Mouse (Mus musculus): Measurements from ENCODE around the gene Rgs9bp.
A peak's percentile ranks its signal among the peaks of the same experiment; 100 is the strongest.
"Not testable (repeated sequence)": the region's sequence is repeated elsewhere in the genome, so short reads cannot be mapped to it uniquely, and the experiment has no call there.

Gene Rgs9bp

GRCm38 (mm10) chr7:35583476-35584025 is 1.8 kb downstream of the Rgs9bp start:
- no peak for DNase-seq (ENCODE audit: low read depth, low spot score)

DNA sequence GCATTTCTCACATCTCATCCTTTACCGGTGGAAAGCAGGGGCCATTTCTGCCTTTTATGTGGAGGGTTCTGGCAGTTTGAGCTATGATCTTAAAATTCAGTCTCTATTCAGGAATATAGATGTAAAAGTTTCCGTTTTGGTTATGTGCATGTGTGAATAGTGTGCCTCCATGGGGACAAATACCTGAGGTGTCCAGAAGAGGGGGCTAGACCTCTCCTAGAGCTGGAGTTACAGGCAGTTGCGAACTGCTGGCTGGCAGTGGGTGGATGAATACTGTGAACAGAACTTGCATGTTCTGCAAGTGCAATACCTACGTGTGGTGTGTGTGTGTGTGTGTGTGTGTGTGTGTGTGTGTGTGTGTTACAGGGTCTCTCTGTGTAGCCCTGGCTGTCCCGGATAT is 2.7 kb downstream of the Rgs9bp start:
- DNase-seq (ENCODE audit: low read depth, low spot score) = no peak

- DNase-seq (ENCODE audit: low read depth, low spot score) = no peak
Observed at GRCm38 (mm10) chr7:35579849-35580248, 5.5 kb downstream of the Rgs9bp start.

DNA sequence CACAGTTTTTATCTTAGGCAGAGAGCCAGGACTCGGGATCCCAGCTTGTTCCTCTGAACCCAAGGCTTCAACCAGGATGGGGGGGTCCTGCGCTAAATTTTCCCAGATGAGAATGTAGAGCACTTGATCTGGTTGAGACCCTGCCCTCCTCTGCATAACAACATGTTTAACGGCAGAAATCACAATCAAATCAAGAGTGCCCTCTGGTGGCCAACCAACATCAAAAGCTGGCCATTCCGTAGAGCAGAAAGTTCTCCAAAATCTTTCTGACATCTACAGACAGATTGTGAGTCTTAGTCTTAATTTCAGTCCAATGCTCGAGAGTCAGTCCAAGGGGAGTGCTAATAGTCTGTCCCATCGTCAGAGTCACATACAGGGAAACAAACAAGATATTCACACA is 14.5 kb downstream of the Rgs9bp start:
- DNase-seq (ENCODE audit: low read depth, low spot score) = not testable (repeated sequence)

DNA sequence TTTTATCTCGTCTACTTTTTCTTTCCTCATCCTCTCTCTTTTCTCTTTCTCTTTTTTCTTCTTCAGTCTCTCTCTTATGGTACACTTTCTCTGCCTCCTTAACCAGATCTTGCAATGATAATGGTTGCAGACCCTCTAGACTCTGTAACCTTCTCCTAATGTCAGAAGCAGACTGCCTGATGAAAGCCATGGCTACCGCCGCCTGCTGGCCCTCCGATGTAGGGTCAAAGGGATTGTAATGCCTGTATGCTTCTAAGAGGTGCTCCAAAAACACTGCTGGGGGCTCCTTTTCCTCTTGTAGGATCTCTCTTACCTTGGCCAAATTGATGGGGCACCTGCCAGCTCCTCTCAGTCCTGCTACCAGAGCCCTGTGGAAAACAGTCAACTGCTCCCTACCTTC is 15.7 kb downstream of the Rgs9bp start:
- DNase-seq (ENCODE audit: low read depth, low spot score) = not testable (repeated sequence)

DNA sequence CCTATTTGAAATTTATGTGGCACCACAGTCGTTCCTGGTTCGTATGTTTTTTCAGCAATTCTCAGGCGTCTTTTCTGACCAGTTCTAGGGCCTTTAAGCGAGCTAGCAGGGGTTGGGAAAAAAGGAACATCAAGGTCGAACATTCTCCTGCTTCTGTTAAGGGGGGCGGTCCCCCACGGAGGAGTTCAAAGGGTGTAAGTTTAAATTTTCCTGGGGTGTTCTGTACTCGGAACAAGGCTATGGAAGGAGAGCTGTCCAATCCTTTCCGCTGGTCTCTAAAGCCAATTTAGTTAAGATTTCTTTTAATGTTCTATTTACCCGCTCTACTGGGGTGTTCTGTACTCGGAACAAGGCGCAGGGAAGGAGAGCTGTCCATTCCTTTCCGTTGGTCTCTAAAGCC is 19.4 kb downstream of the Rgs9bp start:
- DNase-seq (ENCODE audit: low read depth, low spot score) = not testable (repeated sequence)

DNA sequence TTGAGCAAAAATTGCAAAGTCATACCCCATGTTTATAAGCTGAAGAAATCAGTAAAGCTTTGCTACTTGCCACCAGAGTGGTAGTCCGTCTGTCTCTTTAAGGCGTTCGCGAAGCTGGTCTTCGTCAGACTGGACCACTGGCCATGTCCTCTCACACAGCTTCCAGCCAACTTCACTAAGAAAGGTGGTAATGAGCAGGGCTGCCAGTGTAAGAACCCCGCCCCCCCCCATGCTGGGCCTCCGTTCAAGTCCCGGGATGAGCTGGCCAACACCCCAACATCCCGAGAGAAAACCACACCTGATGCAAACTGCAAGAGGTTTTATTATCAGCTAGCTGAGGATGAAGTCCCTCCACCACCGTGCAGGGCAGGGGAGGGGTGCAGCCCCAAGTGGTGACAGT is 20.5 kb downstream of the Rgs9bp start:
- not testable (repeated sequence) for DNase-seq (ENCODE audit: low read depth, low spot score)

DNA sequence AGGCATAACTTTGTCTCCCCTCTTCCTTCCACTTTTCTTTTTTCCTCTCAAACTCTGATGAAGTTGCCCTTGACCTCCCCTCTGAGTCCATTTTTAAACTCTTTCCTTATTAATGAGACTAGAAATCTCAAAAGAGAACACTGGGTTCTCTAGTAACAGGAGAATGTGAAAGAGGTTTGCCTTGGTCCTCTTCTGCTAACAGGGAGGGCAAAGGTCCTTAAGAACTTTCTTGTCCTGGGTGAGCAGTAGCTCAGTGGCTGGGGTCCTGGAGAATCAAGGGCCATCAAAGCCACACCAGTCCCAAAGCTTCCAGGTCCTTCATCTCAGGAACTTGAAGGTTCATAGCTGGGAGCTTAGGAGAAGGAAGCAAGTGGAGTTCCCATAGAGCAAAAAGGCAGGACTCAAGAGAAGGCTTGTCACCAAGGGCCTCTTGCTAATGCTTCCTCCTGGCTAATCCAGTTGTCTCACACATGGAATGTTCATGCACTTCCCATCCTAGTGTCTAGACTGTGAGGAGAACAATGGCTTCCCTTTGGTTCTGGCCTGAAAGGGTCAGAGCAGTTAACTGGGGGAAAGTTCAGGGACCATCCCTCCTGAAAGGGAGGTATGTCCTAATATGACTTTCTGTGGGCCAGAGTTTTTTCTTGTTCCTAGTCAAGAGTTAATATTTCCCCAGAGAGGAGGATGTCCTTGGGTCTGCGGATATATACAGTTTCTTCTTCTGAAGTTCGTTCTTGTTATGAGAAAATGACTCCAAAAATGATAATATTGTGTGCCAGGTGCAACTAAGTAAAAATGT is 21.1 kb downstream of the Rgs9bp start:
- DNase-seq (ENCODE audit: low read depth, low spot score) = no peak

DNA sequence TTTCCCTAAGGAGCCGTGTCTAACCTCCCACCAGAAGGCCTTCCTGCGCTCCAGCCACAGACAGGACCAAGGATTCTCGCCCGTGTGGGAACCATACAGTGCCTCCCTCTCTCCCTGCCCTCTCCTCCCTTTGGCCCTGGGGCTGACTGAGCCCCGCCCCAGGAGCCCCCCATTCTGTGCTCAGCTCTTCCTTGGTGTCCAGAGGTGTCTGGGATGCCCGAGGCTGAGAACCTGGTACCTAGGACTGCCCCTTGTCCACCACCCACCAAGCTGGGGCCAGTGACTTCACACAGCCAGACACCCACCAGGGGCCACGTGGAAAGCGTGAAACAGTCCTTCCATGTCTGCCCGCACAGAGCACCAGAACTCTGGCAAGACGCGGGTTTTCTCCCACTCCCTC is 22.3 kb downstream of the Rgs9bp start:
- no peak for DNase-seq (ENCODE audit: low read depth, low spot score)

DNA sequence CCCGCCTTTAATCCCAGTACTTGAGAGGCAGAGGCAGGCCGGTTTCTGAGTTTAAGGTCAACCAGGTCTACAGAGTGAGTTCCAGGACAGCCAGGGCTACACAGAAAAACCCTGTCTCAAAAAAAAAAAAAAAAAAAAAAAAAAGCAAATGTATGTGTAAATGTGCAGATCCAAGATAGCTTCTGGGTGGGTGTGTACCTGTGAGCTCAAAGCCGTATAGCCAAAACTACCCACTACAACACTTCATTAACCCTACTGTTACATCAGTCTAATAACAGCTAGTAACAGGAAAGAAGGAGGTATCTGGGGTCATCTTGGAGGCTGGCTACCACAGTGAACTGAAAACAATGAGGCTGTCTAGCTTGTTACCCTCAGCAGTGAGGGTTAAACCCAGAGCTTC is 25.5 kb downstream of the Rgs9bp start:
- DNase-seq (ENCODE audit: low read depth, low spot score) = no peak

DNA sequence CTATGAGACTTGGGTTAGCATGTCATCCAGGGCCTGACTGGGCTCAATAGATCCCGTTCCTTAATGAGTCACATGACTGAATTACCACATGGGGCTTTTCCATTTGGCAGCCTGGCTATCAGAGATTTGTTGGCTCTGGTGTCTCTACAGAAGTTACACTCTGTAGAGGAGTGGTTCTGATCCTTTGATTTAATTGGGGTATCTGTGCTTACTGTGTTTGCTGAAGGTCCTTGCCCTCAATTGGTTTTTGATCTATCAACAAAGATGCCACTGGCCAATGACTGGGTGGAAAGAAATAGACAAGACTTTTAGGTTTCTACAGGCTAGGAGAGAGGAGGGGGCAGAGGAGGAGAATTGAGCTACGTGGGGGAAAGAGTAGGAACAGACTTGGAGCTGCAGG is 26.7 kb downstream of the Rgs9bp start:
- DNase-seq (ENCODE audit: low read depth, low spot score) = no peak

DNA sequence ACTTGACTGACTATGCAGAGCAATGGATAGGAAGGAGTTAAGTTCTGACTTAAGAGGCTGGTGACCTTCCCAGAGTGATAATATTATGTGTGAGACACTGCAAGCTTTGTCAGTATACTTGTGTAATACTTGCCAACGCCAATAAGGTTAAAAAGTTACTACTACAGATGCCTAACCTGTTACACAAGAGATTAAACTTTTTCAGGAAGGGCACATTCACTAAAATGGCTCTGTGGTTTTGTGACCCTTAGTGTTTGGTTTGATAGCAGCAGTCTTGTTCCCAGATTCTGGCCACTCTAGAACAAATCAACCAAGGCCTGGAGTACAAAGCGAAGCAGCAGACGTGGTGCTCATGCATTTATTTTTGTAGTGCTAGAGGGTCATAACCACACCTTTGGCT is 27.8 kb downstream of the Rgs9bp start:
- no peak for DNase-seq (ENCODE audit: low read depth, low spot score)

DNA sequence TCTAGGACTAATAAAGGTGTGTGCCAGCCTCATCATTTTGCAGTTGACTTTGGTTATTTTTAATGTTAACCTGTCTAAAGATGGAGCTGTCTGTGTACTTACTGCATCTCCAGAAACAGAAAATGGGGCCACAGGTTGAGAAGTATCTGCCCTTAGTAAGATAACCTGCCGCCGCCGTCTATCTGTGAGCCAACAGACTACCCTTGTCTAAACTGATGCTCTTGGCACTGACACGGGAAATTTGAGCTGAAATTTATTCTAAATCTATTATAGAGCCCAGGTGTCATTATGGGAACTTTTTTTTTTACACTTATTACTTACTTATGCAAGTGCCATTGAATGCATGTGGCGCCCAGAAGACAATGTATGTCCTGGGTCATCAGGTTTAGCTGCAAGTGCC is 28.5 kb downstream of the Rgs9bp start:
- DNase-seq (ENCODE audit: low read depth, low spot score) = no peak

DNA sequence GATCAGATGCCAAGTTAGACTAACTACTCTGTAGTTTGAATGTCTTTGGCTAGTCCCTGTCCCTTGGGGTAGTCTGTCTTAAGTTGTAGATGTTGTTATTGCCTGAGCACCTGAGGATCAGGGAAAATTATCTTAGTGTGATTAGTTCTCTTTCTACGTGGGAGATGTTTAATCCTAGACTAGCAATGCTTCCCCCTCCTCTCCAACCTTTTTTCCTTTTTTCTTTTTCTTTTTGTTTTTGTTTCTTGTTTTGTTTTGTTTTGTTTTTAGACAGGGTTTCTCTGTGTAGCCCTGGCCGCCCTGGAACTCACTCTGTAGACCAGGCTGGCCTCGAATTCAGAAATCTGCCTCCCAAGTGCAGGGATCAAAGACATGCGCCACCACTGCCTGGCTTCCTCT is 29.2 kb downstream of the Rgs9bp start, which contains the start of gene Nudt19:
Gene Nudt19, minus strand, starts transcription at position 100 of the 399 bp plus-strand sequence.
- DNase-seq (ENCODE audit: low read depth, low spot score) = no peak

- peak; percentile 79 for DNase-seq (ENCODE audit: low read depth, low spot score)
Observed at GRCm38 (mm10) chr7:35555224-35556204, 29.9 kb downstream of the Rgs9bp start.

DNA sequence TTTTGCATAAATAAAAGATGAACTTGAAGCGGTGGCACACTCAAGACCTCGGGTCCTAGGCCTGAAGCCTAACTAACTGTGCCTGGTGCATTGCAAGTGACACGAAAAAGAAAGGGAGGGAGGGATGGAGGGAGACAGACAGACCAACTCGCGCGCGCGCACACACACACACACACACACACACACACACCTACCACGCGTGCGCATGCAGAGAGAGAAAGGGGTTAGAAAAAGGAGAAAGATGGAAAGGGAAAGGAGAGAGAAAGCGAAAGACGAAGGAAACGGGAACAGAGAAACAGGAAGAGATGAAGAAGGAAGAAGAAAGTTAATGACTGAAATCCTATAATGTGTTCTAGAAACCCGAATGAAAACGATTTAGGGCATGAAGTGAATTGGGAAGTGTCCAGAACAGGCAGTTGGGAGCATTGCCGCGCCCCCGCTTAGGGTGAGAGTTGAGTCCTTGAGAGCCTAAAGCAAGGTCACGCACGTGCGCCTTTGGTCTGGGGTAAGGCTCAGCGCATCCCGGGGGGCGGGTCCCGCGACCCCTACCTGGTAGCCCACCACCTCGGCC is 30.7 kb downstream of the Rgs9bp start:
- DNase-seq (ENCODE audit: low read depth, low spot score) = peak; percentile 22

- no peak for DNase-seq (ENCODE audit: low read depth, low spot score)
Observed at GRCm38 (mm10) chr7:35553751-35554604, 31.4 kb downstream of the Rgs9bp start.

GRCm38 (mm10) chr7:35545881-35546280 is 39.5 kb downstream of the Rgs9bp start:
- peak; percentile 34 for DNase-seq (ENCODE audit: low read depth, low spot score)

DNA sequence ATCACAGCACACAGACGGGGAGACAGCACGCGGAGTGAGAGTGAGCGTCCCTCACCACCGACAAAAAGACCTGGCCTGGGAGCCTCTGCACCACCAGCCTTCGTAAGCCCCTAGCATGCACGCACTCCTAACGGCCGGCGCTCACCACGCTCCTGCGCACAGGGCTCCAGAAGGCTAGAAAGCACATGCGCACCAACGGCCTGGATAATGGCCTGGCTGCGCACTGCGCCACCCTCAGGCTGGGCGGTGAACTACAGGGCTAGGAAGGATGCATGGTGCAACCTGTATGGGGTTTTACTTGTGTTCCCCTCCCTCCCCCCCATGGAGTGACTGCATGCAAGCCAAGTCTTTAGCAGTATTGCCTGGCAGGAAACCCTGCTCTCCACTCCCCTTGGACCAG is 47.8 kb downstream of the Rgs9bp start, which contains the start of gene Tdrd12:
Gene Tdrd12, minus strand, starts transcription at position 184 of the 400 bp plus-strand sequence.
- DNase-seq (ENCODE audit: low read depth, low spot score) = no peak

GRCm38 (mm10) chr7:35535750-35536512 is 49.5 kb downstream of the Rgs9bp start:
- DNase-seq (ENCODE audit: low read depth, low spot score) = no peak

Measured in brain, embryonic 18.5 days (tissue).